ENCODE assay signal across 9 mouse cellular contexts in genomic region chr6:120302755-120303316, GRCm38 (mm10). TPM values are rescaled to one million over a fixed set of nuclear protein-coding genes. Genes with fewer than 3 reads are reported as not detected.
DNase-seq lines count a peak whose midpoint lies in the region; ATAC-seq and TF ChIP-seq lines count a peak whose summit lies in the region.
"Had no signal": no experiment of that assay in that cellular context is flagged by ENCODE, and none has a peak within 500 bp of the region (broad histone marks: within the 10 kb centered on the region; RNA-seq: fewer than 3 reads in every experiment).

No protein-coding gene starts in this region.

- in situ Hi-C loops in ES-E14 (cut with MboI; ENCODE audit: low sequenced_read_pairs in 2 of 2, unreplicated experiment in 2 of 2) = no loop called here

- peaks cover 5 to 7% of the 10 kb centered on the region in 2 experiments; a peak in 3 of 4 replicates for H3K4me1 ChIP-seq in ES-E14 (ENCODE audit: control insufficient read depth in 2 of 2, insufficient read depth in 2 of 2, low read length in 2 of 2, poor library complexity in 1 of 2)
- H3K4me1 ChIP-seq in forebrain, embryonic 16.5 days (replicated peaks; ENCODE audit: control insufficient read depth, insufficient read depth, low read length) = no peaks in the 10 kb centered on the region
- no peaks in the 10 kb centered on the region; the same call in 1 of the 2 replicates for H3K4me1 ChIP-seq in kidney, postnatal 0 days (replicated peaks; ENCODE audit: insufficient read depth, low read length)
- no peaks in the 10 kb centered on the region for H3K4me1 ChIP-seq in stomach, embryonic 14.5 days (ENCODE audit: control insufficient read depth, insufficient read depth, low read length)

- DNase-seq in gastrocnemius, postnatal 10 days = peak; percentile 11
- no peak for DNase-seq in gastrocnemius, adult 8-10 months (ENCODE audit: low spot score in 2 of 2)
- no peak for DNase-seq in ES-E14 (ENCODE audit: low read depth, low spot score)
- DNase-seq in kidney, postnatal 0 days (ENCODE audit: low spot score) = peak; percentile 61
- no peak for DNase-seq in spleen, postnatal 14 days (ENCODE audit: low spot score in 2 of 2)
- no peak for DNase-seq in cerebellum, adult 9-11 months

- H3K36me3 ChIP-seq in ES-E14 (ENCODE audit: control insufficient read depth, insufficient read depth, low read length, poor library complexity, severe bottlenecking) = no peaks in the 10 kb centered on the region
- H3K36me3 ChIP-seq in forebrain, embryonic 16.5 days (ENCODE audit: control insufficient read depth, insufficient read depth) = no peaks in the 10 kb centered on the region
- H3K36me3 ChIP-seq in kidney, postnatal 0 days (ENCODE audit: insufficient read depth, low read length) = no peaks in the 10 kb centered on the region
- H3K36me3 ChIP-seq in stomach, embryonic 14.5 days (ENCODE audit: control insufficient read depth, insufficient read depth, low read length) = no peaks in the 10 kb centered on the region

- peak overlapping the region; percentile 11 to 55; a peak in 2 of 4 replicates for H3K4me3 ChIP-seq in ES-E14 (ENCODE audit: insufficient read depth in 1 of 2, low read depth in 1 of 2, low read length in 2 of 2, poor library complexity in 1 of 2, severe bottlenecking in 1 of 2)
- no peak overlapping the region for H3K4me3 ChIP-seq in forebrain, embryonic 16.5 days (replicated peaks; ENCODE audit: low read length)
- H3K4me3 ChIP-seq in kidney, postnatal 0 days (replicated peaks; ENCODE audit: low read depth, low read length) = no peak overlapping the region
- H3K4me3 ChIP-seq in stomach, embryonic 14.5 days (ENCODE audit: low read depth, low read length) = no peak overlapping the region

- H3K27ac ChIP-seq in ES-E14 (ENCODE audit: insufficient read depth, low read depth, low read length, poor library complexity, severe bottlenecking) = no peak overlapping the region
- H3K27ac ChIP-seq in forebrain, embryonic 16.5 days (ENCODE audit: low read length) = no peak overlapping the region
- no peak overlapping the region for H3K27ac ChIP-seq in kidney, postnatal 0 days
- no peak overlapping the region for H3K27ac ChIP-seq in stomach, embryonic 14.5 days (ENCODE audit: low read length)
- H3K27ac ChIP-seq: liver, embryonic 14.5 days had no signal

- WGBS in forebrain, embryonic 16.5 days = 25% methylated on average over 16 of the region's 16 CpGs
- 12% methylated on average over 16 of the region's 16 CpGs for WGBS in kidney, postnatal 0 days
- WGBS in stomach, embryonic 14.5 days = 20% methylated on average over 16 of the region's 16 CpGs

- H3K4me2 ChIP-seq in forebrain, embryonic 16.5 days (ENCODE audit: low read length) = peak overlapping the region; percentile 29
- H3K4me2 ChIP-seq in kidney, postnatal 0 days (ENCODE audit: low read length) = peak overlapping the region; percentile 46
- H3K4me2 ChIP-seq in stomach, embryonic 14.5 days (replicated peaks; ENCODE audit: low read depth, low read length) = peak overlapping the region; percentile 27

- H3K9ac ChIP-seq in ES-E14 (ENCODE audit: insufficient read depth, low read depth, low read length, poor library complexity, severe bottlenecking) = peak overlapping the region; percentile 9; the same call in 1 of the 2 replicates
- H3K9ac ChIP-seq in forebrain, embryonic 16.5 days (replicated peaks; ENCODE audit: low read depth, low read length) = no peak overlapping the region
- H3K9ac ChIP-seq in kidney, postnatal 0 days (ENCODE audit: low read depth, low read length) = no peak overlapping the region
- H3K9ac ChIP-seq in stomach, embryonic 14.5 days (replicated peaks; ENCODE audit: low read depth, low read length) = no peak overlapping the region
- H3K9ac ChIP-seq: liver, embryonic 14.5 days had no signal

- H3K27me3 ChIP-seq in forebrain, embryonic 16.5 days (replicated peaks; ENCODE audit: control insufficient read depth, insufficient read depth, low read length) = no peaks in the 10 kb centered on the region
- no peaks in the 10 kb centered on the region for H3K27me3 ChIP-seq in kidney, postnatal 0 days (ENCODE audit: insufficient read depth, low read length)
- H3K27me3 ChIP-seq in stomach, embryonic 14.5 days (ENCODE audit: control insufficient read depth, insufficient read depth, low read length) = no peaks in the 10 kb centered on the region

- TF ChIP-seq CTCF in kidney, postnatal 0 days (IDR thresholded peaks at IDR 0.05; ENCODE audit: low read depth) = peak; percentile 56

- ATAC-seq in forebrain, embryonic 16.5 days = no peak
- no peak for ATAC-seq in kidney, postnatal 0 days (replicated peaks; ENCODE audit: low FRiP score, low read depth)
- no peak for ATAC-seq in stomach, embryonic 14.5 days (ENCODE audit: insufficient number of reproducible peaks, insufficient read depth, low FRiP score, low read depth)

- no peaks in the 10 kb centered on the region for H3K9me3 ChIP-seq in ES-E14 (ENCODE audit: control insufficient read depth, insufficient read depth, low read depth, low read length)
- H3K9me3 ChIP-seq in forebrain, embryonic 16.5 days (ENCODE audit: control insufficient read depth, low read length) = no peaks in the 10 kb centered on the region
- no peaks in the 10 kb centered on the region for H3K9me3 ChIP-seq in kidney, postnatal 0 days (replicated peaks; ENCODE audit: low read length)
- H3K9me3 ChIP-seq in stomach, embryonic 14.5 days (ENCODE audit: control insufficient read depth, low read depth, low read length) = no peaks in the 10 kb centered on the region

TF ChIP-seq in ES-E14, 5 proteins besides CTCF, POLR2A, EP300 and RAD21:
- TF ChIP-seq ZNF384 (IDR thresholded peaks at IDR 0.05; ENCODE audit: low read depth, low read length) (no peak), CHD2 (IDR thresholded peaks at IDR 0.05; ENCODE audit: low read depth, low read length) (no peak), MAFK (IDR thresholded peaks at IDR 0.05; ENCODE audit: insufficient read depth, low read depth, low read length) (no peak), HCFC1 (IDR thresholded peaks at IDR 0.05; ENCODE audit: borderline replicate concordance, insufficient read depth, low read length) (no peak), ZC3H11A (IDR thresholded peaks at IDR 0.05; ENCODE audit: borderline replicate concordance, low read depth, low read length) (no peak)
TF ChIP-seq in ES-E14: peak in this region for 0.

RNA-seq across cellular contexts. Expression of gene B4galnt3, which starts 8.5 kb away (rescaled TPM):
- 1 to 10 TPM; 3.3 to 3.4 TPM for total RNA-seq in gastrocnemius, postnatal 10 days (2021)
- 1 to 10 TPM in 1 of 4 experiments, under 1 TPM in 3; 0.89 to 1.3 (median 0.95) TPM for total RNA-seq in gastrocnemius, adult 8-10 months (2022)
- total RNA-seq in ES-E14 (2012; rRNA removed) = 34.1 and 64.9 TPM in 2 replicates
- 0.17 and 0.24 TPM in 2 replicates for polyA plus RNA-seq in forebrain, embryonic 16.5 days (2015; fragmentation: Nextera tagmentation; extraction: Ambion mirVana)
- 2.1 and 2.5 TPM in 2 replicates for polyA plus RNA-seq in kidney, postnatal 0 days (2015; fragmentation: Nextera tagmentation; extraction: Ambion mirVana)
- 0.09 and 0.22 TPM in 2 replicates for polyA plus RNA-seq in stomach, embryonic 14.5 days (2014; fragmentation: Nextera tagmentation; extraction: Ambion mirVana)

RNA-seq across cellular contexts. Expression of gene D330020A13Rik, which starts 8.7 kb away (rescaled TPM):
- total RNA-seq in gastrocnemius, postnatal 10 days (2021) = under 1 TPM in 1 of 2 experiments, not detected in 1; 0.41 TPM
- total RNA-seq in gastrocnemius, adult 8-10 months (2022) = not detected
- 4.4 and 9.8 TPM in 2 replicates for total RNA-seq in ES-E14 (2012; rRNA removed)
- not detected in 2 replicates for polyA plus RNA-seq in forebrain, embryonic 16.5 days (2015; fragmentation: Nextera tagmentation; extraction: Ambion mirVana)
- polyA plus RNA-seq in kidney, postnatal 0 days (2015; fragmentation: Nextera tagmentation; extraction: Ambion mirVana) = 0.32 and 1.1 TPM in 2 replicates
- polyA plus RNA-seq in stomach, embryonic 14.5 days (2014; fragmentation: Nextera tagmentation; extraction: Ambion mirVana) = not detected in 2 replicates
- polyA plus RNA-seq: liver, embryonic 14.5 days had no signal

Comparison
In these comparisons a context has a peak if more than half of its experiments do, and no peak if none do; other contexts are left out.
1. DNase-seq: peak in gastrocnemius, postnatal 10 days (single experiment) and kidney, postnatal 0 days (single experiment); none in gastrocnemius, adult 8-10 months (0 of 2), ES-E14 (single experiment), spleen, postnatal 14 days (0 of 2) and cerebellum, adult 9-11 months (single experiment).
2. H3K4me3 ChIP-seq: peak in ES-E14 (2 of 2); none in forebrain, embryonic 16.5 days (single experiment), kidney, postnatal 0 days (single experiment) and stomach, embryonic 14.5 days (single experiment).
3. Peak in every context shown above with its lines, with median percentiles within 50 percentile points of each other: H3K4me2 ChIP-seq.